Mouse (Mus musculus) forebrain, embryonic 11.5 days (tissue): Measurements from ENCODE around the gene Olfr1512. TPM values are rescaled to one million over a fixed set of nuclear protein-coding genes. Genes with fewer than 3 reads are reported as not detected.

ENCODE experiments used
- ATAC-seq: fragments of 200-750 bp; cut with Nextera tagmentation; replicated peaks from 2 replicates; pipeline ENCODE4 v1.8.0; 2017; ENCODE audit warnings: moderate TSS enrichment; ENCODE audit not compliant: low FRiP score
- DNase-seq: peaks from one replicate; pipeline ENCODE4 v3.0.0-alpha.2; 2017; ENCODE audit warnings: low spot score
- H3K27ac ChIP-seq: fragments of 300-500 bp; sonication (generic); 2 replicates; pipeline ENCODE4 v1.5.1; 2014; ENCODE audit warnings: low read depth, low read length
- H3K27me3 ChIP-seq: fragments of 300-500 bp; sonication (generic); 2 replicates; pipeline ENCODE4 v1.6.1; 2014; ENCODE audit warnings: mild to moderate bottlenecking, low read length, mixed read lengths; ENCODE audit not compliant: control insufficient read depth, insufficient read depth
- H3K36me3 ChIP-seq: fragments of 300-500 bp; sonication (generic); 2 replicates; pipeline ENCODE4 v1.6.1; 2014; ENCODE audit warnings: mild to moderate bottlenecking, low read length, moderate library complexity, mixed read lengths; ENCODE audit not compliant: control insufficient read depth, insufficient read depth
- H3K4me1 ChIP-seq: fragments of 300-500 bp; sonication (generic); replicated peaks from 2 replicates; pipeline ENCODE4 v1.6.1; 2014; ENCODE audit warnings: low read length, mixed read lengths; ENCODE audit not compliant: control insufficient read depth, insufficient read depth
- H3K4me2 ChIP-seq: fragments of 300-500 bp; sonication (generic); 2 replicates; pipeline ENCODE4 v1.6.1; 2014; ENCODE audit warnings: low read depth, mild to moderate bottlenecking, low read length, moderate library complexity, mixed read lengths; ENCODE audit not compliant: severe bottlenecking
- H3K4me3 ChIP-seq: fragments of 300-500 bp; sonication (generic); 2 replicates; pipeline ENCODE4 v1.5.1; 2014; ENCODE audit warnings: low read depth, low read length
- H3K9ac ChIP-seq: fragments of 300-500 bp; sonication (generic); 2 replicates; pipeline ENCODE4 v1.6.1; 2014; ENCODE audit warnings: low read length
- H3K9me3 ChIP-seq: fragments of 300-500 bp; sonication (generic); 2 replicates; pipeline ENCODE4 v1.6.1; 2016; ENCODE audit warnings: low read length, mixed read lengths; ENCODE audit not compliant: control insufficient read depth
- WGBS: fragments of 180-500 bp; shearing (Covaris S2); extraction: QIAGEN DNeasy Blood & Tissue Kit; methylation state at CpG from one replicate; pipeline ENCODE4 v1.1.7; 2014; 5-methylcytosine and 5-hydroxymethylcytosine counted together
- polyA plus RNA-seq: library from polyadenylated mRNA; unstranded; fragments of >200 nt; fragmentation: Nextera tagmentation; extraction: Ambion mirVana; gene quantifications from 2 replicates; pipeline ENCODE4 v1.2.1, GENCODE M21; 2014

The Olfr1512 gene
- polyA plus RNA-seq, 1 experiment from 2014 or later, result not detected

- no peak overlapping the region for H3K4me3 ChIP-seq
- WGBS, result 73% methylated on average over 6 of the region's 6 CpGs
- DNase-seq, result no peak
- no peaks in the 10 kb centered on the region for H3K36me3 ChIP-seq
- ATAC-seq, result no peak
- no peak overlapping the region for H3K4me2 ChIP-seq
- H3K4me1 ChIP-seq, result no peaks in the 10 kb centered on the region
- no peaks in the 10 kb centered on the region for H3K9me3 ChIP-seq
- no peak overlapping the region for H3K27ac ChIP-seq
- no peaks in the 10 kb centered on the region for H3K27me3 ChIP-seq
- no peak overlapping the region for H3K9ac ChIP-seq
These were observed 39.5 kb downstream of the Olfr1512 start for GRCm38 (mm10) chr14:52339512-52339852.

- no peak overlapping the region for H3K4me3 ChIP-seq
- DNase-seq (no peak), ATAC-seq (peak; percentile 57)
- 39% methylated on average over 21 of the region's 21 CpGs for WGBS
- H3K4me2 ChIP-seq, result peak overlapping the region; percentile 16; the same call in 1 of the 2 replicates
- no peak overlapping the region for H3K9ac ChIP-seq
- H3K27me3 ChIP-seq, result no peaks in the 10 kb centered on the region
- no peaks in the 10 kb centered on the region for H3K4me1 ChIP-seq
- no peaks in the 10 kb centered on the region for H3K9me3 ChIP-seq
- H3K27ac ChIP-seq, result no peak overlapping the region
- H3K36me3 ChIP-seq, result no peaks in the 10 kb centered on the region
These were observed 40.0 kb downstream of the Olfr1512 start for GRCm38 (mm10) chr14:52338751-52339511.

DNA sequence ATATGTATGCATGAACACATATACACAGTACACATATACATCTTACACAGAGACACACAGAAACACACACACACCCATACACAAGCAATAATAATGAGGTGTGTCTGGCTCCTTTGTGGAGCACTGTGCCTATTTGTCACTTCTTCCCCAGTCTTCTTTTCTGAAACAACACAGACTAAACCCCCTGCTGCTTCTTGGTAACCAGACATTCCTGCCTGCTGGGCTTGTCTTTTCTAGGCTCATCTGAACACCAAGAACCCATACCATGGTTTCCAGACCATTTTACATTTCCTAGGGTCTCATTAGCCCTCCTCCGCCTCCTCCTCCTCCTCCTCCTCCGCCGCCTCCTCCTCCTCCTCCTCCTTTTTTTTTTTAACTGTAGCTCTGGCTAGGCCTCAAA, 46.8 kb downstream of the Olfr1512 start:
- H3K4me2 ChIP-seq, result no peak overlapping the region

DNA sequence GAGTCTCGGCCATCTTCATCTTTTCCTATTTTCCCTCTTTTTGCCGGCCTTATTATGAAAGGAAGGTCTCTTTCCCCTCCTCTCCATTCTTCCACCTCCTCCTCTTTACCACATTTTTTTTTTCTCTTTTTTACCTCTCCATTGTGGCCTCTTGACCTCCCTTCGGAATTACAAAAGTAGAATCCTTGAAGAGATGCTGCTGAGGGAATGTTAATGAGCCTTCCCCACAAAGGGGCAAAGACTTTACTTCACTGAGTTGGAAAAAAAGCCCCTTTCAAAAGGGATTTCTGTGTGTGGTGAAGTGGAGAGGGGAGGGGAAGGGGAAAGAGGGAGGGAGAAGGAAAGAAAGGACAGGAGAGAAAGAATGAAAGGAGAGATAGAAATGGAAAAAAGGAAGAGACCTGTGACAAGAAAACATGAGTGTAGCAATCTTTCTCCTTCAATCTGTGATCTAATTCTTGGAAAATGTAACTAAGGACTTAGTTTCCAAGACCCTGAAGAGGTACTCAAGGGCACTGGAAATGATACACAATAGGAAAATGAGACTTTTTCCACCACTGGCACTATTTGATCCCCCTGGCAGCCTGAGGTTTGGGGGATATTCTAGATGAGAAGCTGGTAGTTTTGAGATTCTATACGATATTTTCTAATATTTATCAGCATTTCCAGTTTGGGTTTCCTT, 47.8 kb downstream of the Olfr1512 start:
- H3K27ac ChIP-seq, result peak overlapping the region; percentile 89
- H3K36me3 ChIP-seq, result no peaks in the 10 kb centered on the region
- DNase-seq, result no peak
- peak overlapping the region; percentile 37; the same call in 1 of the 2 replicates for H3K4me2 ChIP-seq
- H3K4me1 ChIP-seq, result peaks cover 18% of the 10 kb centered on the region
- no peaks in the 10 kb centered on the region for H3K9me3 ChIP-seq
- peak overlapping the region; percentile 43 for H3K9ac ChIP-seq
- H3K4me3 ChIP-seq, result no peak overlapping the region
- ATAC-seq, result peak; percentile 39
- no peaks in the 10 kb centered on the region for H3K27me3 ChIP-seq
- WGBS, result 5% methylated on average over 4 of the region's 4 CpGs

More for the DNA sequence above, 46.8 kb downstream of the Olfr1512 start:
- Histone ChIP-seq H3K36me3 (no peaks in the 10 kb centered on the region), H3K27me3 (no peaks in the 10 kb centered on the region), H3K9ac (no peak overlapping the region), H3K27ac (peak overlapping the region; percentile 89), H3K9me3 (no peaks in the 10 kb centered on the region), H3K4me1 (peaks cover 18% of the 10 kb centered on the region), H3K4me3 (no peak overlapping the region)
- ATAC-seq, result no peak
- WGBS, result 53% methylated on average over 2 of the region's 3 CpGs
- no peak for DNase-seq

DNA sequence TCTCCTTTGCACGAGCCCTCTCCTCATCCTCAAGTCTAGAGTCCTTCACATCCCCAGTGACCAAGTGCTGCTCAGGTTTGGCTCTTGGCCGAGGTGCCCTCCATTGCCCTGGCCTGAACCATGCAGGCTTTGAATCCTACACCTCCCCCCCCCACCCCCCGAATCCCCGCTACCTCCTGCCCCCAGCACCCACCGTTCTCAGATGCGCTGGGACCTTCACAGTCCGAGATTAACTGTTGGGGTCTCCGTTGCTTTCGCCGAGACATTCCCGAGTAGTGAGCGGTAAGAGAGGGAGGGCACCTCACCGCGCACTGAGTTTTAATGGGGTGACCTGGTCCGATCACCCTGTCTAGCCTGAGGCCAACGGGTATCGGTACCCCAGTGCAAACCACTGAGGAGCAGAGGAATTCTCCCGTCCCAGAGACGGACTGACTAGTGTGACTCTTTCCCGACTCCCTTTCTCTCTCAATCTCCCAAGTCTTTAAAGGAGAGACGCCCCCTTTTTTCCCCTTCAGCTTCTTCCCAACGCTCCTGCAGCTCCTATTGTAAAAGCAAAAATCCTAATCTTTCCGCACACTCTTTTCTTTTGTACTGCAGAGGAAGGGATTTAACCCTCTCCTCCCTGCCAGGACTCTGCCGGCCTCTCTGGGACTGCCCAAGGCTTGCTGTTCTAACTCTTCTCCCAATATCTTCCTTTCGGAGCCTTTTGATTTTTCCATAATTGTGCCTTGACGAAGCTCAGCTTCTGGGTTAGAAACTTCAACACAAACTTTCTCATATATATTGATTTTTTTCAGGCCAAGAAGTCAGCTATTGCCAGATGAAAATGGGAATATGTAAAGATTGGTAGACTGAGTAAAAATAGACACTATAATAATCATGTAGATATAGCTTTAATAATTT, 50.8 kb downstream of the Olfr1512 start, which contains the start of gene Sall2:
Gene Sall2 (minus strand): TSS at position 853 of the 903 bp plus-strand sequence.
- DNase-seq (peak; percentile 70), ATAC-seq (peak; percentile 65)
- peak within 1 kb of the TSS; percentile 93 for H3K27ac ChIP-seq
- WGBS, result under 1% methylated on average over 26 of the region's 26 CpGs
- H3K9me3 ChIP-seq, result no peaks in the 10 kb centered on the region
- peak within 1 kb of the TSS; percentile 65 for H3K4me3 ChIP-seq
- peak within 1 kb of the TSS; percentile 77 for H3K4me2 ChIP-seq
- H3K9ac ChIP-seq, result peak within 1 kb of the TSS; percentile 86
- no peaks in the 10 kb centered on the region for H3K27me3 ChIP-seq
- H3K36me3 ChIP-seq, result no peaks in the 10 kb centered on the region
- H3K4me1 ChIP-seq, result peaks cover 24% of the 10 kb centered on the region

DNA sequence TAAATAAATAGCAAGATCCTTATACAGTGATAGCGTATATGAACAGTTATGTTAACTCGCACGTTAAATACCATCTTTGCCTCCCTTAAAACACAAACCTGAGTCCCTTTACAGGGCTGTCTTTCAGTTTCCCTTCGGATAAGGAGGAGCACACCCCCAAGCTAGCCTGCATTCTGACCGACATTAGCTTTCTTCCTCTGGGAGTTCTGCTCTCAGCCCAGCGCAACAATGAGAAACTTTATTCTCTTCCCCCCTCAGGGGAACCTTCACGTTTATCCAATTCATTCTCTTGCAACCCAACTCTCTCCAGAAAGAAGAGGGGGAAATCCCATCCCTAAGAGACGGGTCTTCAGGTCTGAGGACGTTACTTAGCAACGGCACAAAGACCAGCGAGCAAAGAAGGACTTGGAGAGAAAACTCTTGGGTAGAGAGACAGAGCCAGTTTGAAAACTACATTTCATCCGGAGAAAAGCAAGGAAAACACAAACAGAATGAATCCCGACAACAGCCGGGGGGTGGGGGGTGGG, 51.5 kb downstream of the Olfr1512 start:
- ATAC-seq, result peak; percentile 62
- H3K27me3 ChIP-seq, result no peaks in the 10 kb centered on the region
- peak overlapping the region; percentile 86 for H3K9ac ChIP-seq
- H3K4me3 ChIP-seq, result peak overlapping the region; percentile 65
- peaks cover 24% of the 10 kb centered on the region for H3K4me1 ChIP-seq
- no peak for DNase-seq
- peak overlapping the region; percentile 77 for H3K4me2 ChIP-seq
- H3K27ac ChIP-seq, result peak overlapping the region; percentile 93
- H3K36me3 ChIP-seq, result no peaks in the 10 kb centered on the region
- 0% methylated on average over 14 of the region's 14 CpGs for WGBS
- no peaks in the 10 kb centered on the region for H3K9me3 ChIP-seq

DNA sequence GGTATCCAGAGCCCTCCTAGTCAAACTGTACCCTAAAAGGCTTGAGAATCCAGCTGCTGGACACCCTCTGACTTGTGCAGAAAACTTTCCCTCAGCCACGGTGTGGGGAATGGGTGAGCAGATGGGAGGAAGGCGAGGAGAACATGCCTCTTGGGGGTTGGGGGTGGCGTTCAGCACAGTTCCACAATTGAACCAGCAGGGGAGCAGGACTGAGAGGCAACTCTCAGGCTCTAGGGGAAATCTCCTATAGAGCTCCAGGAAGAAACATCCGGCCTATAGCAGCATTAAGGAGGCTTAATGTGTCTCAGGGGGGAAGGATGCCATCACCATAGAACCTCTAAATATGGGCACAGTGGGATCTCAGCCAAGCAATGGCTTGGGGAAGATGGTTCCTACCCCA, 53.1 kb downstream of the Olfr1512 start:
- peak; percentile 59 for DNase-seq
- no peaks in the 10 kb centered on the region for H3K9me3 ChIP-seq
- H3K27me3 ChIP-seq, result no peaks in the 10 kb centered on the region
- peak overlapping the region; percentile 86 for H3K9ac ChIP-seq
- ATAC-seq, result peak; percentile 45; the same call in 1 of the 2 replicates
- H3K4me3 ChIP-seq, result peak overlapping the region; percentile 65
- H3K36me3 ChIP-seq, result no peaks in the 10 kb centered on the region
- peaks cover 17% of the 10 kb centered on the region for H3K4me1 ChIP-seq
- peak overlapping the region; percentile 77 for H3K4me2 ChIP-seq
- WGBS, result 0% methylated on average over 4 of the region's 4 CpGs
- H3K27ac ChIP-seq, result 0 out of 2 replicates have a peak overlapping the region, but pooled peaks have one; percentile 3
